ENCODE assay signal across 14 mouse cellular contexts in the genomic region with DNA sequence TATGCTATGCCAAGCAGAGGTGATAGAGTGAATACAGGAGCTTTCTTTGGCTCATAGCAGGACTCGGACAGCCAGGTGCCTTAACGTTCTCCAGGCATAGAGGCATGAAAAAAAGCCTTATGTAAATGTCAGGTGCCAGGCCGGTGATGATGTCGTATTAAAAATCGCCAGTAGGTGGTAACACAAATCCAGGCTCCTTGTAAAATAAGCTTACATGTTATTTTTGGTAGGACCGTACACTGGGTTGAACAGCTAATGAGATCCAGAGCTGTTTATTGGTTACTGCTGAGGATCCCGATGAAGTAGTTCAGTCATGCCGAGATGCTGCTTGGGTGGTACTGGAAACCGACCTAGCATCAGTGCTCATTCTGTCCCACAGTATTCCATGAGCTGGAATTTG.
DNase-seq lines count a peak whose midpoint lies in the region; ATAC-seq and TF ChIP-seq lines count a peak whose summit lies in the region.
"Had no signal": no experiment of that assay in that cellular context is flagged by ENCODE, and none has a peak within 500 bp of the region (broad histone marks: within the 10 kb centered on the region; RNA-seq: fewer than 3 reads in every experiment).

No protein-coding gene starts in this region.

- H3K4me2 ChIP-seq in liver, postnatal 0 days (ENCODE audit: low read depth, low read length): 0 out of 2 replicates have a peak overlapping the region, but pooled peaks have one; percentile 3
- H3K4me2 ChIP-seq in hindbrain, postnatal 0 days (ENCODE audit: low read depth, low read length): no peak overlapping the region
- H3K4me2 ChIP-seq: hindbrain, embryonic 15.5 days; liver, embryonic 13.5 days; midbrain, embryonic 12.5 days had no signal

- peak; percentile 6 for DNase-seq in adrenal gland, adult 2 months
- DNase-seq in adrenal gland, adult 18-20 months (ENCODE audit: low spot score in 2 of 2): no peak
- DNase-seq in liver, postnatal 0 days: no peak
- no peak for DNase-seq in liver
- peak; percentile 50 for DNase-seq in induced T-regulatory cell, adult 2 months (ENCODE audit: low read depth)
- DNase-seq in hindbrain, postnatal 0 days (ENCODE audit: low spot score): no peak
- DNase-seq in gastrocnemius, adult 18-20 months (ENCODE audit: low spot score): no peak
- DNase-seq: cerebellum, postnatal 36 days; gastrocnemius, postnatal 10 days; liver, embryonic 13.5 days had no signal

- no peak for TF ChIP-seq CTCF in liver, postnatal 0 days (IDR thresholded peaks at IDR 0.05; ENCODE audit: low read depth)
- TF ChIP-seq CTCF in hindbrain, postnatal 0 days (IDR thresholded peaks at IDR 0.05; ENCODE audit: low read depth): no peak

- no peak for ATAC-seq in liver, postnatal 0 days
- peak; percentile 41; the same call in 1 of the 2 replicates for ATAC-seq in neutrophil, adult 5-6 weeks (ENCODE audit: extremely low read depth, insufficient number of reproducible peaks, low FRiP score, poor library complexity, severe bottlenecking)
- ATAC-seq in hindbrain, postnatal 0 days: no peak
- ATAC-seq: Patski had no signal

- no peaks in the 10 kb centered on the region for H3K36me3 ChIP-seq in liver, postnatal 0 days (replicated peaks; ENCODE audit: insufficient read depth, low read length)
- no peaks in the 10 kb centered on the region for H3K36me3 ChIP-seq in hindbrain, postnatal 0 days (ENCODE audit: insufficient read depth, low read length)
- H3K36me3 ChIP-seq: hindbrain, embryonic 15.5 days; liver, embryonic 13.5 days; midbrain, embryonic 12.5 days had no signal

- H3K9me3 ChIP-seq in liver, postnatal 0 days (ENCODE audit: low read length): no peaks in the 10 kb centered on the region
- no peaks in the 10 kb centered on the region for H3K9me3 ChIP-seq in hindbrain, postnatal 0 days (ENCODE audit: low read length)
- H3K9me3 ChIP-seq: hindbrain, embryonic 15.5 days; liver, embryonic 13.5 days; midbrain, embryonic 12.5 days had no signal

- H3K4me1 ChIP-seq in liver, postnatal 0 days (ENCODE audit: insufficient read depth): no peaks in the 10 kb centered on the region
- H3K4me1 ChIP-seq in hindbrain, postnatal 0 days (ENCODE audit: insufficient read depth, low read length): no peaks in the 10 kb centered on the region
- H3K4me1 ChIP-seq: hindbrain, embryonic 15.5 days; midbrain, embryonic 12.5 days had no signal

- no peak overlapping the region for H3K4me3 ChIP-seq in liver, postnatal 0 days (ENCODE audit: low read depth, low read length)
- no peak overlapping the region for H3K4me3 ChIP-seq in hindbrain, postnatal 0 days (ENCODE audit: low read length)
- H3K4me3 ChIP-seq: hindbrain, embryonic 15.5 days; liver, embryonic 13.5 days; midbrain, embryonic 12.5 days had no signal

- 57% methylated on average over 9 of the region's 9 CpGs for WGBS in liver, postnatal 0 days (ENCODE audit: insufficient replicate concordance)
- 82% methylated on average over 9 of the region's 9 CpGs for WGBS in hindbrain, postnatal 0 days

- H3K27me3 ChIP-seq in liver, postnatal 0 days (ENCODE audit: insufficient read depth, low read length): no peaks in the 10 kb centered on the region
- no peaks in the 10 kb centered on the region for H3K27me3 ChIP-seq in hindbrain, postnatal 0 days (ENCODE audit: insufficient read depth, low read length)
- H3K27me3 ChIP-seq: hindbrain, embryonic 15.5 days; liver, embryonic 13.5 days; midbrain, embryonic 12.5 days; Patski had no signal

- H3K9ac ChIP-seq in liver, postnatal 0 days (replicated peaks): no peak overlapping the region
- no peak overlapping the region for H3K9ac ChIP-seq in hindbrain, postnatal 0 days (replicated peaks; ENCODE audit: low read length)
- H3K9ac ChIP-seq: hindbrain, embryonic 15.5 days; liver, embryonic 13.5 days; midbrain, embryonic 12.5 days had no signal

- TF ChIP-seq EP300 in liver, postnatal 0 days (IDR thresholded peaks at IDR 0.05; ENCODE audit: low read depth): no peak

- no peak overlapping the region for H3K27ac ChIP-seq in liver, postnatal 0 days (ENCODE audit: low read depth)
- no peak overlapping the region for H3K27ac ChIP-seq in hindbrain, postnatal 0 days
- H3K27ac ChIP-seq: hindbrain, embryonic 15.5 days; liver, embryonic 13.5 days; midbrain, embryonic 12.5 days had no signal

Comparison
In these comparisons a context has a peak if more than half of its experiments do, and no peak if none do; other contexts are left out.
1. DNase-seq: peak in adrenal gland, adult 2 months (single experiment) and induced T-regulatory cell, adult 2 months (single experiment); none in adrenal gland, adult 18-20 months (0 of 2), liver, postnatal 0 days (single experiment), liver (single experiment), hindbrain, postnatal 0 days (single experiment) and gastrocnemius, adult 18-20 months (single experiment).